Mouse (Mus musculus) neural tube, embryonic 15.5 days (tissue): ENCODE measurements around the gene Gm17409. TPM values are rescaled to one million over a fixed set of nuclear protein-coding genes. Genes with fewer than 3 reads are reported as not detected.

ENCODE experiments used
- ATAC-seq: fragments of 200-750 bp; cut with Nextera tagmentation; 2 replicates; pipeline ENCODE4 v1.8.0; 2017; ENCODE audit warnings: mild to moderate bottlenecking, moderate TSS enrichment, moderate library complexity; ENCODE audit not compliant: low FRiP score
- H3K27ac ChIP-seq: fragments of 300-500 bp; sonication (generic); replicated peaks from 2 replicates; pipeline ENCODE4 v1.5.1; 2015; ENCODE audit warnings: mild to moderate bottlenecking, inconsistent platforms
- H3K27me3 ChIP-seq: fragments of 300-500 bp; sonication (generic); replicated peaks from 2 replicates; pipeline ENCODE4 v1.6.1; 2015; ENCODE audit warnings: inconsistent platforms
- H3K36me3 ChIP-seq: fragments of 300-500 bp; sonication (generic); 2 replicates; pipeline ENCODE4 v1.6.1; 2015; ENCODE audit warnings: inconsistent platforms
- H3K4me1 ChIP-seq: fragments of 300-500 bp; sonication (generic); 2 replicates; pipeline ENCODE4 v1.6.1; 2015; ENCODE audit warnings: inconsistent platforms
- H3K4me2 ChIP-seq: fragments of 300-500 bp; sonication (generic); 2 replicates; pipeline ENCODE4 v1.6.1; 2015; ENCODE audit warnings: inconsistent platforms, mild to moderate bottlenecking, moderate library complexity
- H3K4me3 ChIP-seq: fragments of 300-500 bp; sonication (generic); replicated peaks from 2 replicates; pipeline ENCODE4 v1.5.1; 2015; ENCODE audit warnings: mild to moderate bottlenecking, inconsistent platforms
- H3K9ac ChIP-seq: fragments of 300-500 bp; sonication (generic); replicated peaks from 2 replicates; pipeline ENCODE4 v1.6.1; 2015; ENCODE audit warnings: mild to moderate bottlenecking, inconsistent platforms
- H3K9me3 ChIP-seq: fragments of 300-500 bp; sonication (generic); replicated peaks from 2 replicates; pipeline ENCODE4 v1.6.1; 2016; ENCODE audit warnings: inconsistent platforms
- WGBS: fragments of 180-500 bp; shearing (Covaris S2); methylation state at CpG from one replicate; pipeline ENCODE4 v1.1.7; 2015; ENCODE audit warnings: mixed read lengths; 5-methylcytosine and 5-hydroxymethylcytosine counted together
- polyA plus RNA-seq: library from polyadenylated mRNA; unstranded; fragments of >200 nt; fragmentation: Nextera tagmentation; extraction: Ambion mirVana; gene quantifications from 2 replicates; pipeline ENCODE4 v1.2.1, GENCODE M21; 2015

Gm17409 gene
- not detected in 2 replicates for polyA plus RNA-seq

- Histone ChIP-seq H3K9me3 (no peaks in the 10 kb centered on the region), H3K4me2 (no peak within 1 kb of the TSS), H3K4me3 (no peak within 1 kb of the TSS), H3K4me1 (no peaks in the 10 kb centered on the region), H3K27ac (no peak within 1 kb of the TSS), H3K27me3 (no peaks in the 10 kb centered on the region), H3K9ac (no peak within 1 kb of the TSS), H3K36me3 (peaks cover 45% of the 10 kb centered on the region)
- ATAC-seq, result no peak
- 93% methylated on average over 7 of the region's 7 CpGs for WGBS
Observed at GRCm38 (mm10) chr2:58469816-58470215, at the start of gene Gm17409. Gene Gm17409, plus strand, starts transcription at chr2:58470116.

GRCm38 (mm10) chr2:58423319-58423718 lies 46.6 kb upstream of the Gm17409 start:
- H3K4me2 ChIP-seq, result no peak overlapping the region
- H3K4me1 ChIP-seq, result no peaks in the 10 kb centered on the region
- H3K36me3 ChIP-seq, result no peaks in the 10 kb centered on the region
- WGBS, result 90% methylated on average over 5 of the region's 5 CpGs
- H3K27ac ChIP-seq, result no peak overlapping the region
- no peaks in the 10 kb centered on the region for H3K9me3 ChIP-seq
- no peaks in the 10 kb centered on the region for H3K27me3 ChIP-seq
- no peak for ATAC-seq
- no peak overlapping the region for H3K4me3 ChIP-seq
- H3K9ac ChIP-seq, result no peak overlapping the region

DNA sequence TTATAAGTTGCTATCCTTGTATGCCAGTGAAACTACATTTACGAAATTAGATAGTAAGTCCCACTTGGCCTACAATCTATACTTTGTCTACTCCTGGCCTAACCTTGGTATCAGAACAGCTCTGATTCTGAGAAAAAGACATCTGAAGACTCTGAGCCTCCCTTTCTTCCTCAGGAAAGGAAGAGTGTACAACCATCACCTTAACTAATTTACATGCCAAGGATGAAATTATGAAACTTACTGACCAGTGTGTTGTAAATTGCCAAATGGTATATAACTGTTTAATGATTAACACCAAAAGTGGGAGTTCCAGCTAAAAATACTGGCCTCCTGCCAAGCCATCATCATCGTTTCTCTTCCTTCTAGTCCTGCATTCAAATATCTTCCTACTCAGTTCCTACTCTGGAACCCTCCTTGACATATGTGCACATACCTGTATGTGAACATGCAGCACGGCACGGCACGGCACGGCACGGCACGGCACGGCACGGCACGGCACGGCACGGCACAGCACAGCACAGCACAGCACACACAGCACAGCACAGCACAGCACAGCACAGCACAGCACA lies 44.4 kb upstream of the Gm17409 start:
- no peaks in the 10 kb centered on the region for H3K4me1 ChIP-seq
- H3K27ac ChIP-seq, result no peak overlapping the region
- ATAC-seq, result no peak
- no peak overlapping the region for H3K9ac ChIP-seq
- H3K4me2 ChIP-seq, result no peak overlapping the region
- H3K27me3 ChIP-seq, result no peaks in the 10 kb centered on the region
- H3K9me3 ChIP-seq, result no peaks in the 10 kb centered on the region
- H3K4me3 ChIP-seq, result no peak overlapping the region
- WGBS, result 97% methylated on average over 13 of the region's 13 CpGs
- H3K36me3 ChIP-seq, result no peaks in the 10 kb centered on the region

DNA sequence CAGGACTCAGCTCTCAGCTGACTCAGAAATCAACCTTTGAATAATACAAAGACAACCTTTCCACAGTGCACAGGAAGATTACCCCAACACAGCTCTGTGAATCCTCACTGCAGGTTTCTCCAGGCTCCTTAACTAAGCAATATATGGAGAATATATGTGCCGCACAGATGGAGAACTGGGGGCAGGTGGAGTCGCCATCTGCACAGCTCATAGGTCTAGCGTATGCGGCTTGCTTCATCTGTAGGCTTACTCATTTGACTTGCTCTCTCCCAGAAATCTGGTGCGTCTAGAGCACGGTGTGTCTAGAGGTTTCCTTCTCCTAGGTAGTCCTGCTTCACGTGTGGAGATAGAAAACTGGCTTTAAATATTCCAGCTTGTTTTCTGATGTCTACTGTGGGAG lies 37.7 kb upstream of the Gm17409 start:
- Histone ChIP-seq H3K9ac (no peak overlapping the region), H3K27ac (no peak overlapping the region), H3K4me1 (0 out of 2 replicates have a peak, but pooled peaks cover 8% of the 10 kb centered on the region), H3K4me2 (no peak overlapping the region), H3K9me3 (no peaks in the 10 kb centered on the region), H3K4me3 (no peak overlapping the region), H3K36me3 (0 out of 2 replicates have a peak, but pooled peaks cover 3% of the 10 kb centered on the region), H3K27me3 (no peaks in the 10 kb centered on the region)
- ATAC-seq, result no peak
- 87% methylated on average over 7 of the region's 7 CpGs for WGBS

GRCm38 (mm10) chr2:58433317-58433716 lies 36.6 kb upstream of the Gm17409 start:
- Histone ChIP-seq H3K9me3 (no peaks in the 10 kb centered on the region), H3K36me3 (0 out of 2 replicates have a peak, but pooled peaks cover 3% of the 10 kb centered on the region), H3K9ac (no peak overlapping the region), H3K4me3 (no peak overlapping the region), H3K4me1 (0 out of 2 replicates have a peak, but pooled peaks cover 8% of the 10 kb centered on the region), H3K27me3 (no peaks in the 10 kb centered on the region), H3K27ac (no peak overlapping the region), H3K4me2 (no peak overlapping the region)
- WGBS, result 90% methylated on average over 2 of the region's 2 CpGs
- ATAC-seq, result no peak

- Histone ChIP-seq H3K36me3 (peaks cover 10% of the 10 kb centered on the region), H3K4me1 (0 out of 2 replicates have a peak, but pooled peaks cover 8% of the 10 kb centered on the region), H3K4me3 (no peak overlapping the region), H3K9ac (no peak overlapping the region), H3K27ac (no peak overlapping the region), H3K27me3 (no peaks in the 10 kb centered on the region), H3K9me3 (no peaks in the 10 kb centered on the region), H3K4me2 (no peak overlapping the region)
- ATAC-seq, result no peak
- 88% methylated on average over 2 of the region's 2 CpGs for WGBS
Observed at GRCm38 (mm10) chr2:58434438-58434837, 35.5 kb upstream of the Gm17409 start.

- 66% methylated on average over 13 of the region's 13 CpGs for WGBS
Observed at GRCm38 (mm10) chr2:58435507-58435906, 34.4 kb upstream of the Gm17409 start.

DNA sequence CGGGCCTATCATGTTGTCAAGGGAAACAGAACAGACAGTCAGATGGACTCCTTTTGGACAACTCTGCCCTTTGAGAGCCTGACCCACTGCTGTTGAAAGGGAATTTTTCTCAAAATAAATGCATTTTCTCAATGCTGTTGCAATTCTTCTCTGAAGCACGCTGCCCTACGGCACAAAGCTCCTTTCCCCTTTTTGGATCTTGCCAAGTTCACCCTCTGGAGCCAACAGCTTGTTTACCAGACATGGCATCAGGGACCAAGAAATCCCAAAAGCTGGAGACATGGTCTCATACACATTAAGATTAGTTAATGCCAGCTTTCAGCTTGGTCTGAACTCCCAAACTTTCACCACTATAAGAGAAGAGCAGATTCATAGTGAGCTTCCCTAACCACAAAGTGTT lies 33.0 kb upstream of the Gm17409 start:
- Histone ChIP-seq H3K4me3 (no peak overlapping the region), H3K27me3 (no peaks in the 10 kb centered on the region), H3K4me2 (no peak overlapping the region), H3K36me3 (peaks cover 10% of the 10 kb centered on the region), H3K9me3 (no peaks in the 10 kb centered on the region), H3K27ac (no peak overlapping the region), H3K4me1 (0 out of 2 replicates have a peak, but pooled peaks cover 8% of the 10 kb centered on the region), H3K9ac (no peak overlapping the region)
- 78% methylated on average over 3 of the region's 3 CpGs for WGBS
- ATAC-seq, result no peak

More at GRCm38 (mm10) chr2:58435507-58435906, 34.4 kb upstream of the Gm17409 start:
- Histone ChIP-seq H3K4me2 (no peak overlapping the region), H3K27ac (peak overlapping the region; percentile 15; the same call in 1 of the 2 replicates), H3K9ac (no peak overlapping the region), H3K27me3 (no peaks in the 10 kb centered on the region), H3K4me1 (0 out of 2 replicates have a peak, but pooled peaks cover 8% of the 10 kb centered on the region), H3K36me3 (peaks cover 10% of the 10 kb centered on the region), H3K4me3 (no peak overlapping the region), H3K9me3 (no peaks in the 10 kb centered on the region)
- peak; percentile 73 for ATAC-seq

- whole genome bisulfite sequencing, result 82% methylated on average over 4 of the region's 4 CpGs
- no peak overlapping the region for H3K9ac ChIP-seq
- H3K36me3 ChIP-seq, result peaks cover 22% of the 10 kb centered on the region
- no peaks in the 10 kb centered on the region for H3K27me3 ChIP-seq
- no peak overlapping the region for H3K4me3 ChIP-seq
- no peak overlapping the region for H3K27ac ChIP-seq
- H3K9me3 ChIP-seq, result no peaks in the 10 kb centered on the region
- ATAC-seq, result no peak
- no peaks in the 10 kb centered on the region for H3K4me1 ChIP-seq
- no peak overlapping the region for H3K4me2 ChIP-seq
Observed at GRCm38 (mm10) chr2:58443163-58443562, 26.8 kb upstream of the Gm17409 start.

GRCm38 (mm10) chr2:58447001-58447400 lies 22.9 kb upstream of the Gm17409 start:
- ATAC-seq, result no peak
- Histone ChIP-seq H3K27ac (no peak overlapping the region), H3K9me3 (no peaks in the 10 kb centered on the region), H3K4me1 (no peaks in the 10 kb centered on the region), H3K36me3 (peaks cover 17% of the 10 kb centered on the region), H3K9ac (no peak overlapping the region), H3K4me2 (no peak overlapping the region), H3K27me3 (no peaks in the 10 kb centered on the region), H3K4me3 (no peak overlapping the region)
- WGBS, result 97% methylated on average over 15 of the region's 15 CpGs

GRCm38 (mm10) chr2:58454095-58454865 lies 15.6 kb upstream of the Gm17409 start:
- H3K27ac ChIP-seq, result no peak overlapping the region

More at GRCm38 (mm10) chr2:58454095-58454865, 15.6 kb upstream of the Gm17409 start:
- Histone ChIP-seq H3K4me1 (no peaks in the 10 kb centered on the region; the same call in 1 of the 2 replicates), H3K4me3 (no peak overlapping the region), H3K4me2 (no peak overlapping the region), H3K9me3 (no peaks in the 10 kb centered on the region), H3K36me3 (peaks cover 22% of the 10 kb centered on the region), H3K27me3 (no peaks in the 10 kb centered on the region), H3K9ac (no peak overlapping the region)
- no peak for ATAC-seq
- WGBS, result 83% methylated on average over 16 of the region's 16 CpGs
